Mouse (Mus musculus): Measurements from ENCODE around the gene Ppp1r37. TPM values are rescaled to one million over a fixed set of nuclear protein-coding genes. Genes with fewer than 3 reads are reported as not detected.

Gene Ppp1r37
- polyA plus RNA-seq, 1 experiment from 2014 or later, result 32.7 TPM

DNA sequence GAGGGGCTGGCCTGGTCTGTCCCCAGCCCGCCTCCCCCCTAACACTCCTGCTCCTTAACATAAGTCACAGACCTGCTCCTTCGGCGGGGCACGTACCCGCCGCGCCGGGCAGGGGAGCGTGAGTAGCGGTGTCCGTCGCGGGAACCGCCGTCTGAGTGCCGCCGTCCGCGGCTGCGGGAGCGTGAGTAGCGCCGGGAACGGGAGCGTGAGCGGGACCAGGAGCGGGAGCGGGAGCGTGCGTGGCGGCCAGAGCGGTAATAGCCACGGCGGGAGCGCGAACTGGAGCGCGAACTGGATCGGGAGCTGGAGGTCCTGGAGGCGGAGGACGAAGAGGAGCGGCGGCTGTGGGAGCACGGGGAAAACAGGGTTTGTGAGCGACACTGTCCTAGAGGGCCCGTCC lies 23.4 kb upstream of the Ppp1r37 start:
- no peak overlapping the region for H3K9ac ChIP-seq
- H3K27ac ChIP-seq, result no peak overlapping the region
- no peaks in the 10 kb centered on the region for H3K27me3 ChIP-seq
- WGBS, result 74% methylated on average over 46 of the region's 46 CpGs
- no peak for ATAC-seq (ENCODE audit: low FRiP score)
- H3K36me3 ChIP-seq, result peaks cover 100% of the 10 kb centered on the region
- no peak overlapping the region for H3K4me3 ChIP-seq
- no peak overlapping the region for H3K4me2 ChIP-seq
- no peaks in the 10 kb centered on the region for H3K9me3 ChIP-seq
- H3K4me1 ChIP-seq (replicated peaks), result no peaks in the 10 kb centered on the region

DNA sequence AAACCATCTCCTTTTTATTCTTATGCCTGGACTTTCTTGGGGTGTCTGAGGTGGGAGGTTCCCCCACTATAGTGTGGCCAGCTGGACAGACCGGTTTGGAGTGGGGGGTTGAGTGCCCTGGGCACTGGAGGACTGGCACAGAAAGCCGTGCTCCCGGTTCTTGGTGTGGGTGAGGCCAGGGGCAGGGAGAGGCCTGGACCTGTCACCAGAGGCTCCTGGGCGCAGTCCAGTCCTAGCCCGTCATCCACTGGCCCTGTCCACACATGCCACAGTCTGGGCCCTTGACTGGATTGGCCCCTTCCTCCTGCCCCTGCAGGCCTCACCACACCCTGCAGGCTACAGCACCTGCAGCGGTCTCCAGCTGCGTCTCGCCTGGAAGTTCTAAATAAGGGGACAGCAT lies 17.8 kb upstream of the Ppp1r37 start:
- H3K4me3 ChIP-seq, result no peak overlapping the region

GRCm38 (mm10) chr7:19579751-19580150 lies 16.9 kb upstream of the Ppp1r37 start:
- H3K27ac ChIP-seq, result no peak overlapping the region
- H3K9ac ChIP-seq, result no peak overlapping the region
- H3K4me1 ChIP-seq (replicated peaks), result peaks cover 11% of the 10 kb centered on the region
- no peak for ATAC-seq (ENCODE audit: low FRiP score)
- H3K36me3 ChIP-seq, result peaks cover 53% of the 10 kb centered on the region
- no peaks in the 10 kb centered on the region for H3K9me3 ChIP-seq
- no peak overlapping the region for H3K4me2 ChIP-seq
- no peak overlapping the region for H3K4me3 ChIP-seq
- WGBS, result 81% methylated on average over 10 of the region's 10 CpGs
- peaks cover 65% of the 10 kb centered on the region for H3K27me3 ChIP-seq

More for the DNA sequence above, 17.8 kb upstream of the Ppp1r37 start:
- Histone ChIP-seq H3K9me3 (no peaks in the 10 kb centered on the region), H3K27me3 (peaks cover 56% of the 10 kb centered on the region), H3K36me3 (peaks cover 62% of the 10 kb centered on the region), H3K9ac (no peak overlapping the region), H3K4me2 (no peak overlapping the region), H3K27ac (no peak overlapping the region), H3K4me1 (replicated peaks) (peaks cover 11% of the 10 kb centered on the region)
- 0 out of 2 replicates have a peak, but pooled peaks have one; percentile 11 for ATAC-seq (ENCODE audit: low FRiP score)
- 90% methylated on average over 8 of the region's 8 CpGs for WGBS

- no peak for ATAC-seq (ENCODE audit: low FRiP score)
- peaks cover 66% of the 10 kb centered on the region for H3K27me3 ChIP-seq
- H3K27ac ChIP-seq, result no peak overlapping the region
- WGBS, result 75% methylated on average over 4 of the region's 4 CpGs
- no peak overlapping the region for H3K4me2 ChIP-seq
- peaks cover 18% of the 10 kb centered on the region for H3K4me1 ChIP-seq (replicated peaks)
- no peaks in the 10 kb centered on the region for H3K9me3 ChIP-seq
- no peak overlapping the region for H3K4me3 ChIP-seq
- peaks cover 40% of the 10 kb centered on the region for H3K36me3 ChIP-seq
- no peak overlapping the region for H3K9ac ChIP-seq
These were observed 15.6 kb upstream of the Ppp1r37 start for GRCm38 (mm10) chr7:19578436-19578835.

- peaks cover 66% of the 10 kb centered on the region for H3K27me3 ChIP-seq
- H3K36me3 ChIP-seq, result peaks cover 35% of the 10 kb centered on the region
- 0 out of 2 replicates have a peak overlapping the region, but pooled peaks have one; percentile 59 for H3K9ac ChIP-seq
- H3K27ac ChIP-seq, result no peak overlapping the region
- H3K4me1 ChIP-seq (replicated peaks), result peaks cover 18% of the 10 kb centered on the region
- WGBS, result 20% methylated on average over 10 of the region's 10 CpGs
- ATAC-seq (ENCODE audit: low FRiP score), result no peak
- peak overlapping the region; percentile 53 for H3K4me2 ChIP-seq
- no peaks in the 10 kb centered on the region for H3K9me3 ChIP-seq
- H3K4me3 ChIP-seq, result peak overlapping the region; percentile 31
These were observed 15.1 kb upstream of the Ppp1r37 start for GRCm38 (mm10) chr7:19577877-19578414.

DNA sequence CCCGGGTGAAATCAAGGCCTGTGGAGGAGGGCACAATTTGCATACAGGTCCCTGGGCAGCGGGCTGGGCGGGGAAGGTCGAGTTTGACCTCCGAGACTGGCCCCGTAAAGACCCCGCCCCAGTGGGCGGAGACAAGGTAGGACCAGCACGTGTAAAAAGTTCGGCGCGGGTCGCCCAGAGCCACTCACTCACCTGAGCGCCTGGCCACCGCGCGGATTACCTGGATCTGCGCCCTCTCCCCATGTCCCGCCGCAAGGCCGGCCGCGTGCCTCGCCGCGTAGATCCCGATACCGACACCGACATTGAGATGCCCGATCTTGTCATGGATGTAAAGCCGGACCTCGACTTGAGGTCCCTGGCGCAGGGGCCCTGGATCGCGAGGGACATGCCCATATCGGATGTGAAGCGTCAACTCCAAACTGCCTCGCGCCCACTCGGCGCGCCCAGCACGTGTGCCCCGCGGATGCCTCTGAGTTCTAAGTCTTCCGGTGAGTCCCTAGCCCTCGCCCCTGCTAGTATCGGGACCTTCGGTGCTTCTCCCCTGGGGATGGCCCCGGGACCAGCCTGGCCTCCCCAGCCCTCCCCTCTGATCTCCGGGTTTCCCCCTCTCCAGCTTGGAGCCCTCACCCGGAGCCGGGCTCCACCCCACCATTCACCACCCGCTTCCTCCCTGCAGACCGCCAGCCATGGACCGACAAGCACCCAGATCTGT lies 14.4 kb upstream of the Ppp1r37 start, which contains the start of the genes Zfp296 and Gemin7:
Gene Zfp296 (plus strand): TSS at position 147 of the 712 bp plus-strand sequence.
Gene Gemin7 (minus strand): TSS at position 455 of the 712 bp plus-strand sequence.
- Histone ChIP-seq H3K9ac (peak within 1 kb of the TSS; percentile 59; the same call in 1 of the 2 replicates), H3K4me1 (replicated peaks) (peaks cover 24% of the 10 kb centered on the region), H3K36me3 (peaks cover 28% of the 10 kb centered on the region), H3K4me3 (peak within 1 kb of the TSS; percentile 31), H3K9me3 (no peaks in the 10 kb centered on the region), H3K4me2 (peak within 1 kb of the TSS; percentile 53), H3K27me3 (peaks cover 66% of the 10 kb centered on the region), H3K27ac (no peak within 1 kb of the TSS)
- no peak for ATAC-seq (ENCODE audit: low FRiP score)
- WGBS, result under 1% methylated on average over 54 of the region's 56 CpGs

- Histone ChIP-seq H3K9me3 (no peaks in the 10 kb centered on the region), H3K27ac (no peak overlapping the region), H3K9ac (no peak overlapping the region), H3K36me3 (peaks cover 11% of the 10 kb centered on the region), H3K4me3 (no peak overlapping the region), H3K27me3 (peaks cover 60% of the 10 kb centered on the region), H3K4me2 (no peak overlapping the region), H3K4me1 (replicated peaks) (peaks cover 36% of the 10 kb centered on the region)
- 72% methylated on average over 3 of the region's 3 CpGs for WGBS
- ATAC-seq (ENCODE audit: low FRiP score), result no peak
These were observed 12.7 kb upstream of the Ppp1r37 start for GRCm38 (mm10) chr7:19575559-19575958.

DNA sequence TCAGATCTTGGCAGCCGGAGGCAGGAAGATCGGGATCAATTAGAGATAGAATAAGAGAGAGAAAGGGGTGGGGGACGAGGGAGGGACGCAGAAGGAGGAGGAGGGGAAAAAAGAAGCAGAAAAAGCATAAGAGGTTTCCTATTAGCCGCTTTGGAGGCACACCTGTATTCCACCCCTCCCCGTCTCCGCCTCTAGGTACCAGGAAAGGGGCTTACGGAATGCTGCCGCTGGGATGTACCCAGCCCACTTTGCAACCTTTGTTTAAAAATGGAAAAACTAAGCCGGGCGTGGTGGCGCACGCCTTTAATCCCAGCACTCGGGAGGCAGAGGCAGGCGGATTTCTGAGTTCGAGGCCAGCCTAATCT lies 10.9 kb upstream of the Ppp1r37 start:
- Histone ChIP-seq H3K4me3 (peak overlapping the region; percentile 73), H3K27me3 (peaks cover 42% of the 10 kb centered on the region), H3K4me2 (peak overlapping the region; percentile 85), H3K4me1 (replicated peaks) (peaks cover 36% of the 10 kb centered on the region), H3K9me3 (no peaks in the 10 kb centered on the region), H3K36me3 (peaks cover 18% of the 10 kb centered on the region), H3K27ac (peak overlapping the region; percentile 76; the same call in 1 of the 2 replicates), H3K9ac (peak overlapping the region; percentile 85)
- ATAC-seq (ENCODE audit: low FRiP score), result no peak
- 23% methylated on average over 16 of the region's 16 CpGs for WGBS

DNA sequence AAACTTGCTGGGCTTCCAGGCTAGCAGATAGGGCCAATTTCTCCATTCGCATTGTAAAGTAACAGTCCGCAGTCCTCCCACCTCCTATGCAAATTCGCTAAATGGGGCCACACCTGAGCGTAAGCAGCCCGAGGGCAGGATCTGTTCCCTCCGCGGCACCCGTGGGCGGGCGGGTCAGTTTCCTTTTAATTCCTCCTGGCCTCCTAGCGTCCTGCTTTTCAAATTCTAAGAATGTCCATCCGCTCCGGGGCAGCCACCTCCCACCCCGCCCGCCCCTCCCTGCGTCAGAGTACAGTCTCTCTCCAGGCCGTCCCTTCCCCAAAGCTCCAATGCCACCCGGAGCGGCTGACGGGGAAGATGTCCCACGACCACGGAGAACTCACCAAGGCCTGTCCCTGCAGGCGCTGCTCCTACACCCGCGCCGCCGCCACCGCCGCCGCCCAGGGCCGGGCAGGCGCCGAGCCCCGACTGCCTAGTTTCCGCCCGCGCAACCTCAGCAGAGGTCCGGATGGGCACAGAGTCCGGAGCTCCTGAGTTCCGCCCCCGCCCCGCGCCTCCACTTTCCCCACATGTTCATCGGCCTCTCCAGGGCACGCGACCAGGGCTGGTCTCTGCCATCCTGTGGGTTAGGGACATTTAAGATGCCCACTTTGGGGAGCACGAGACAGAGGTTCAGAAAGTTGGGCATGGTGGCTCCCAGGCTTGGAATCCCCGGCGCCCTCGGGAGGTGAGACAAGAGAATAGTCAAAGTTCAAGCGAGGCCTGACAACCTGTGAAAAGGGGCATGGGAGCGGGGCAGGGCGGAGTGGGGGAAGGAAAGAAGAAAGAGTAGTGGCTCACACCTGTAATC lies 10.3 kb upstream of the Ppp1r37 start:
- peak overlapping the region; percentile 73 for H3K4me3 ChIP-seq
- peaks cover 21% of the 10 kb centered on the region for H3K36me3 ChIP-seq
- WGBS, result 1% methylated on average over 53 of the region's 53 CpGs
- H3K27ac ChIP-seq, result peak overlapping the region; percentile 76
- H3K4me1 ChIP-seq (replicated peaks), result peaks cover 36% of the 10 kb centered on the region
- H3K4me2 ChIP-seq, result peak overlapping the region; percentile 85
- peaks cover 36% of the 10 kb centered on the region for H3K27me3 ChIP-seq
- no peaks in the 10 kb centered on the region for H3K9me3 ChIP-seq
- peak overlapping the region; percentile 85 for H3K9ac ChIP-seq
- ATAC-seq (ENCODE audit: low FRiP score), result peak; percentile 84

DNA sequence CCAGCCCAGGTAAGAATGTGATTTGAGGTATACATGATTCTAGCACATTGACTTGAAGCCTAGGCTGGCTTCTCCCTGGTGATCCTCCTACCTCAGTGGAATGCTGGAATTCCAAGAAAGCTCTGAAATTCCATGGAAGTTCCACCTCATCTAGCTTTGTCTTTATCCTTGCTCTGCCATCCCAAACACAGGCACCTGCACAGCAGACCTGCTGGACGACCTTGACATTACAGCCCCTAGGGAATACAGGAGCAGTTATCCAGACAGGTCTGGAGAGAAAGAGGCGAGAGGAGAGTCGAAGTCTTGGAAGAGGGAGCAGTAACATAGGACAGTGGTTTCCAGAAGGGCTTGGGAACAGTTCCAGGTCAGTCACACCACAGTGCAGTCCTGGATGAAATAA lies 6.8 kb upstream of the Ppp1r37 start:
- H3K36me3 ChIP-seq, result peaks cover 35% of the 10 kb centered on the region
- H3K27me3 ChIP-seq, result peaks cover under 1% of the 10 kb centered on the region
- H3K4me2 ChIP-seq, result no peak overlapping the region
- peaks cover 25% of the 10 kb centered on the region for H3K4me1 ChIP-seq (replicated peaks)
- ATAC-seq (ENCODE audit: low FRiP score), result no peak
- H3K4me3 ChIP-seq, result no peak overlapping the region
- no peak overlapping the region for H3K27ac ChIP-seq
- no peaks in the 10 kb centered on the region for H3K9me3 ChIP-seq
- WGBS, result 81% methylated on average over 3 of the region's 3 CpGs
- H3K9ac ChIP-seq, result no peak overlapping the region

DNA sequence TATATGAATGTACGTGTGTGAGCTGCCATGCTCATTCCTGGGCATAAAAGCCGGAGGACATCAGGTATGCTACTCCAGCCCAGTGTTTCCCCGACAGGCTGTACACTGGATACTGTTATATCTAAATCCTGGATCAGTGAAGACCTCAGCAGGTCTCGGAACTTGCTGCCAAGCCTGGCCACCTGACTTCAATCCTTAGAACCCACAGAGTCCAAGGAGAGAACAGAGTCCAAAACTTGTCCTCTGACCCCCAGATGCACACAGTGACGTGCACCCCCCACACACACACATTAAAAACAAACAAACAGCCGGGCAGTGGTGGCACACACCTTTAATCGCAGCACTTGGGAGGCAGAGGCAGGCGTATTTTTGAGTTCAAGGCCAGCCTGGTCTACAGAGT lies 4.5 kb upstream of the Ppp1r37 start:
- Histone ChIP-seq H3K4me1 (replicated peaks) (peaks cover 25% of the 10 kb centered on the region), H3K27me3 (no peaks in the 10 kb centered on the region), H3K9ac (no peak overlapping the region), H3K4me3 (no peak overlapping the region), H3K4me2 (no peak overlapping the region), H3K27ac (no peak overlapping the region), H3K36me3 (peaks cover 42% of the 10 kb centered on the region), H3K9me3 (peaks cover 3% of the 10 kb centered on the region; the same call in 1 of the 2 replicates)
- WGBS, result 94% methylated on average over 8 of the region's 8 CpGs
- no peak for ATAC-seq (ENCODE audit: low FRiP score)

- Histone ChIP-seq H3K4me3 (no peak overlapping the region), H3K4me1 (replicated peaks) (peaks cover 19% of the 10 kb centered on the region), H3K27ac (no peak overlapping the region), H3K9ac (no peak overlapping the region), H3K36me3 (peaks cover 42% of the 10 kb centered on the region), H3K27me3 (no peaks in the 10 kb centered on the region), H3K9me3 (peaks cover 3% of the 10 kb centered on the region; the same call in 1 of the 2 replicates), H3K4me2 (no peak overlapping the region)
- ATAC-seq (ENCODE audit: low FRiP score), result no peak
- WGBS, result 100% methylated on average over 2 of the region's 2 CpGs
These were observed 2.9 kb upstream of the Ppp1r37 start for GRCm38 (mm10) chr7:19565803-19566202.

Data from hindbrain, embryonic 13.5 days (tissue).